Mouse (Mus musculus): ENCODE data around the gene Rad51. TPM values are rescaled to one million over a fixed set of nuclear protein-coding genes. Genes with fewer than 3 reads are reported as not detected.

The Rad51 gene
- total RNA-seq (2023), result under 1 TPM in 1 of 2 experiments, not detected in 1; 0.18 TPM

GRCm38 (mm10) chr2:119112438-119113112 lies at the start of gene Rad51:
Rad51 (plus strand) TSS chr2:119112793.

GRCm38 (mm10) chr2:119156681-119157572 lies 44.3 kb downstream of the Rad51 start, which contains the start of gene Rmdn3:
Rmdn3 (minus strand) TSS chr2:119157034.

GRCm38 (mm10) chr2:119166901-119167865 lies 54.6 kb downstream of the Rad51 start, which contains the start of gene Gchfr:
Gchfr (plus strand) TSS chr2:119167773.

GRCm38 (mm10) chr2:119173991-119174651 lies 61.5 kb downstream of the Rad51 start, which contains the start of gene Gm14137:
Gm14137 (plus strand) TSS chr2:119174509.

Other genes starting within 250 kb of the Rad51 start
- gene Bahd1, start 212.4 kb upstream of the Rad51 start, total RNA-seq (2023), result 10 to 100 TPM; 20.4 to 22.3 TPM
- 1 to 10 TPM; 7.0 to 8.8 TPM for gene Chst14, start 186.3 kb upstream of the Rad51 start, total RNA-seq (2023)
- 10 to 100 TPM; 10.7 to 14.7 TPM for gene Ccdc32, start 83.4 kb upstream of the Rad51 start, total RNA-seq (2023)
- 1 to 10 TPM; 3.9 to 5.4 TPM for gene Rpusd2, start 78.0 kb upstream of the Rad51 start, total RNA-seq (2023)
- gene Knl1, start 65.7 kb upstream of the Rad51 start, total RNA-seq (2023), result 1 to 10 TPM; 1.4 to 2.3 TPM
- gene Rmdn3, start 44.2 kb downstream of the Rad51 start, total RNA-seq (2023), result 10 to 100 TPM; 15.4 to 16.4 TPM
- not detected for gene Gchfr, start 55.0 kb downstream of the Rad51 start, total RNA-seq (2023)
- not detected for gene Gm14137, start 61.7 kb downstream of the Rad51 start, total RNA-seq (2023)
- gene Zfyve19, start 95.8 kb downstream of the Rad51 start, total RNA-seq (2023), result 10 to 100 TPM; 23.0 to 24.6 TPM
- gene Dnajc17, start 96.0 kb downstream of the Rad51 start, total RNA-seq (2023), result 10 to 100 TPM; 14.9 to 21.4 TPM
- gene Ppp1r14d, start 117.1 kb downstream of the Rad51 start, total RNA-seq (2023), result not detected
- 1 to 10 TPM; 2.8 to 3.5 TPM for gene Spint1, start 124.6 kb downstream of the Rad51 start, total RNA-seq (2023)
- gene Rhov, start 158.5 kb downstream of the Rad51 start, total RNA-seq (2023), result 1 to 10 TPM; 1.2 to 1.3 TPM
- gene Vps18, start 175.9 kb downstream of the Rad51 start, total RNA-seq (2023), result 10 to 100 TPM; 50.9 to 55.5 TPM
- gene Dll4, start 213.0 kb downstream of the Rad51 start, total RNA-seq (2023), result under 1 TPM in 1 of 2 experiments, not detected in 1; 0.27 TPM
- not detected for gene Chac1, start 238.4 kb downstream of the Rad51 start, total RNA-seq (2023)

All from monocyte, adult 59 days (primary cell).